Mouse (Mus musculus): ENCODE measurements around the gene Ankrd36. TPM values are rescaled to one million over a fixed set of nuclear protein-coding genes. Genes with fewer than 3 reads are reported as not detected.

Gene Ankrd36
- total RNA-seq, 2 experiments from 2014 or later, result not detected

DNA sequence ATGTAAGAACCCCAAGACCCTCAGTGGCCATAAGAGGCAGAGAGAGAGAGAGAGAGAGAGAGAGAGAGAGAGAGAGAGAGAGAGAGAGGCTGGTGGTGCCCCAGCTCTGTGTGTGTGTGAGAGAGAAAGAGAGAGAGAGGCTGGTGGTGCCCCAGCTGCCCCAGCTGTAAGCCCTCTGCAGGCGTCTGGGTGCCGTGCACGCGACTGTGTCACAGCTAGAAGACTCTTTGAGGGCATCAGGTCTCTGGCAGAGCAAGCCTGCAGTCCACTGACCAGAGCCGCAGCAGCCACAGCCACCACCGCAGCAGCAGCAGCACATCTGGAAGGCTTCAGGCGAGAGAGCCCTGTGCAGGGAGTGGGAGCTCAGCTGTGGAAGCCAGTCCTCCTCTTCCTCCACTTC is 114.8 kb downstream of the Ankrd36 start:
- no peak for DNase-seq

DNA sequence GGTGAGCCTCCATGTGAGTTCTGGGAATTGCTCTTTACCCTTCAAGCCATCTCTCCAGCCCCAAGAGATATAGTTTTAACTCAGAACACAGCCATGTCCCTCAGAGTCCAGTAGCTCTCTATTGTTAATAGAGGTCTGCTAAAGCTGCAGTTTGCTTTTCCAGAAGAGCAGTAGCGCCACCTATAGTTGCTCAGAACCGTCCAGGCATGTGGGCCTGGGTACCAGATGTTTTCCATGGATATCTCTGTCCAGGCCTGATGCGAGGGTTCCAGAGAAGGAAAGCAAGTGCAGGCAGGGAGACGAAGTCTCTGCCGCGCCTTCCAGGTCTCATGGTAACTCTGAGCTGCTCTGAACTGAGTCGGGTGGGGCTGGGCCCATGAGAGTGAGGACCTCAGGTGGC is 122.3 kb downstream of the Ankrd36 start:
- DNase-seq, result no peak

DNA sequence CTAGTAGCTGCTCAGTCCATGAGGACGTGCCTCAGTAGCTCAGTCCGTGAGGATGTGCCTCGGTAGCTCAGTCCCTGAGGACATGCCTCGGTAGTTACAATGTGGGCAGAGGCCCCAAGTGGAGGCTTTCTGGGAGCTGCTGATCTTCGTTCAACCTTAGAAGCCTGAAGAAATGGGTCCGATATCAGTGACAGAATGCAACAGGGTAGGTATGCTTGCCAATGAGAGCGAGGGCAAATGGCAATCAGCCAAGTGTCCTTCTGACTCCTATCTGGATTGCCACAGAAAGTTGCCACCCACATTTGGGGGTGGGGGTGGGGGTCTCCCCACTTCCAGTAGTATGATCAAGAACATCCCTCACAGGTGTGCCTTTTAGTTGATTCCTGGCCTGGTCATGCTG is 131.3 kb downstream of the Ankrd36 start:
- no peak for DNase-seq

DNA sequence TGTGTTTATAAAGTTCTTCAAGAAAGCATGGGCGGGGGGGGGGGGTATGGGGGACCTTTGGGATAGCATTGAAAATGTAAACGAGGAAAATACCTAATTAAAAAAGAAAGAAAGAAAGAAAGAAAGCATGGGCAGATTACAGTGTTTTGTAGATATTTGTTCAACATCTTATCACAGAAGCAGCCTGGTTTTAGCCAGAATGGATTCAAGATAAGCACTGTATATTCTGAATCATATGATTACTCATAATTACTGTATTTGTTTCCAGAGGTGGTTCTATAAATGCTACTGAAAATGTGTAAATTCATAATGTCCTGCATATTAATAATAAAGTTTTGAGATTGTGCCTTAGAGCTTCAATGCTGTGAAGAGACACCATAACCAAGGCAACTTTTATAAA is 131.8 kb downstream of the Ankrd36 start:
- DNase-seq, result no peak

DNA sequence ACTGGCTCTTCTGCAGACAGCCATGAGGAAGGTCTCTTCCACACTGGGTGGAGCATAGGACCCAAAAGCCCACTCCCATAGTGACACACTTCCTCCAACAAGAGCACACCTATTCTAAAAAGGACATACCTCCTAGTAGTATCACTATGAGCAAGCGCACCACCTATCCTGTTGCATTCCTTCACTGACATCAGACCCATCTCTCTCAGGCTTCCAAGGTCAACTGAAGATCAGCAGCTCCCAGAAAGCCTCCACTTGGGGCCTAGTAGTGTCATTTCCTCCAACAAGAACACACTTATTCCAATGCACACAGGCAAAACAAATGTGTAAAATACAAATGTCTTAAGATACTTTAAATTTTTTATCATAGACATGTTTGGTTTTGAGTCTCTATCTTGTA is 132.3 kb downstream of the Ankrd36 start:
- DNase-seq, result no peak

DNA sequence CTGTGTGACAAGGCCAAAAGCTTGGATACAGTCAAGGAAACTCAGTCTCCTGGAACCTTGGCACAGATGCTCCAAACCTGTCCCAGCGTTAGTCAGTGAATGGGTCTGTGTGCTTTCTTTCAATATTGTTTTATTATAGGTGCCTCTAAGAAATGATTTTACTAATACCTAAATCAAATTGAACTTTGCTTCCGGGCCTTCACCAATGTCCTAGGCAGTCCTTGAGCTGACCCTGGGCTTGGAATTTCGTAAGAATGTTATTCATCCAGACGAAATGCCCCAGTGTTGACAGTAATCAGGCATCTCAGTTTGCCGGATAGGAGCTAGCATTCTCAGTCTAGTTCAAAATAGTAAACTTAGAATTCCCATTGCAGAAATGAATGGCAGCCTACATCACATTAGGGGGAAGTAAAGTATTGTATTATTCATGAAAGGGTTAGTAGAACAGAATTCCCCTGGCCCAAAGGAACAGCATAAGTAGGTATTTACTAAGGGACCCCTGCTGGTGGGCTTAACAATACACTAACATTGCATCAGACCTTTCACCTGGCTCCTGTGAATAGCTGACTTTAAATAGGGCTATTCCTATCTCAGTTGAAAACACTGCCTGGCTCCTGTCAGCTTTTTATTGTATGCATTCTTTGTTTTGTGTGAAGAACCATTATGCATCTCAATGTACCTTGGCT is 132.9 kb downstream of the Ankrd36 start:
- DNase-seq, result no peak

DNA sequence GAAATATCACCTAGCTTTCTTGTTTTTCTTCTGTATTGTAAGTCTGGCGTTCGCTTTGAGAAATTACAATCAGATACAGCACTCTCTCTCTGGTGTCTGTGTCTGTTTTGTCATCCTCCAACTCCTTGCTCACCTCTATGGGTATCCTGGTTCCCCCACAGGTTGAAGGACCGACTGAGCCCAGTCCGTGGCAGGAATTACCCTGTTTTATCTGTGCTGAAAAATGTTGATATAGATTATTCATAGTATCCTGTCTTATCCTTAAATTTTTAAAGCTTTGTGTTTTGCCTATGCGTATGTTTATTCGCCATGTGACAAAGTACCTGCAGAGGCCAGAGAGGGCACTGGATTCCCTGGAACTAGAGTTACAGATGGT is 133.5 kb downstream of the Ankrd36 start:
- DNase-seq, result no peak

DNA sequence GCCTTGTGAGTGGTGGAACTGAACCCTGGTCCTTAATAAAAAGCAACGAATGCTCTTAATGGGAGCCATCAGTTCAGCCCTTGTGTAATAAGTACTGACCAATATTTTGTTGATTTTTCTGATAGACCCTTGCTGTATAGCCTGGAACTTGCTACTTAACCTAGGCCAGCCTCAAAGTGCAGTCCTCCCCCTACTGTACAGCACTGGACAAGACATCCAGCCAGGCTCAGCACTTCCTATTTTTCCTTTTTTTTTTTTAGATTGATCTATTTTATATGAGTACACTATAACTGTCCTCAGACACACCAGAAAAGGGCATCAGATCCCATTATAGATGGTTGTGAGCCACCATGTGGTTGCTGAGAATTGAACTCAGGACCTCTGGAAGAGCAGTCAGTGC is 133.9 kb downstream of the Ankrd36 start:
- DNase-seq, result no peak

DNA sequence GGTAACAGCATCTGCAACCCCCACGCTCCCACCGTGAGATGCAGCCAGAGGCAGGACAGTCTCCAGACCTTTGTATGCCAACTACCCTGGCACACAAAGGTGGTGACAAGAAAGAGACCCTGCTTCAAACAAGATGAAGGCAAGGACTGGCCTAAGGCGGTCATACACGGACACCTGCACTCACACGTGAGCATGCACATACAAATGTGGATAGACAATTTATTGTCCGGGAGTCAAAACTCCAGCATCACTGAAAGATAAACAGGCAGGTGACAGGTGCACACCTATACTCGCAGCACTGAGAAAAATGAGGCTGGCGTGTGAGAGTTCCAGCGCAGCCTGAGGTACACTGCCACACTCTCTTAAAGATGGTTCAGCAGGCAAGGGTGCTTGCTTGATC is 136.5 kb downstream of the Ankrd36 start:
- DNase-seq, result no peak

DNA sequence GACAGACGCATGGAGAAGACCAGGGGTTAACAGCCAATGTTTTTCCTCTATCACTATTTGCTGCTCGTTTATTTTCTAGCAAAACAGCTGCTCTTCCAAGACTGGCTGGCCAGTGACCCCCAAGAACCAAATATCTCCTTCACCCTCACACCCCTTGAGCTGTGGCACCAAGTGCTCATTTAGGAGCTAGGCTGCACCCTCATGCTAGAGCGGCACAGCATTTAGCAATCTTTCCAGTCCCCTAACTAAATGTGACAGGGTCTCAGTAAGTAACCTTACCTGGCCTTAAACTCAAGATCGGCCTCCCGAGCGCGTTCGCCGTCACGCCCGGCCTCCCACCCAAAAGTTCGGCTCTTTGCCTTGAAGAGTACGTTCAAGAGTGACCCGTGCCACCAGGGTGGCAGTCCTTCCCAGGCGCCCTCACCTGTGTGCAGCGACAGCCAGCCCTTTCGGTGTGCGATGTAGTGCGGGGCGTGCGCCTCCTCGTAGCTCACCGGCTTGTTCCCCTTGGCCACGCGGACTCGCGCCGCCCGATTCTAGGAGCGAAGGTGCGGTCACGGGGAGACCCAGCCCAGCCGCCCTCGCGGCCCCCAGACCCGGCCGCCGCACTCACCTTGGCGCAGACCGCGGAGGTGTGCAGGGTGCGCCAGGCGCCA is 137.5 kb downstream of the Ankrd36 start:
- no peak for DNase-seq

DNA sequence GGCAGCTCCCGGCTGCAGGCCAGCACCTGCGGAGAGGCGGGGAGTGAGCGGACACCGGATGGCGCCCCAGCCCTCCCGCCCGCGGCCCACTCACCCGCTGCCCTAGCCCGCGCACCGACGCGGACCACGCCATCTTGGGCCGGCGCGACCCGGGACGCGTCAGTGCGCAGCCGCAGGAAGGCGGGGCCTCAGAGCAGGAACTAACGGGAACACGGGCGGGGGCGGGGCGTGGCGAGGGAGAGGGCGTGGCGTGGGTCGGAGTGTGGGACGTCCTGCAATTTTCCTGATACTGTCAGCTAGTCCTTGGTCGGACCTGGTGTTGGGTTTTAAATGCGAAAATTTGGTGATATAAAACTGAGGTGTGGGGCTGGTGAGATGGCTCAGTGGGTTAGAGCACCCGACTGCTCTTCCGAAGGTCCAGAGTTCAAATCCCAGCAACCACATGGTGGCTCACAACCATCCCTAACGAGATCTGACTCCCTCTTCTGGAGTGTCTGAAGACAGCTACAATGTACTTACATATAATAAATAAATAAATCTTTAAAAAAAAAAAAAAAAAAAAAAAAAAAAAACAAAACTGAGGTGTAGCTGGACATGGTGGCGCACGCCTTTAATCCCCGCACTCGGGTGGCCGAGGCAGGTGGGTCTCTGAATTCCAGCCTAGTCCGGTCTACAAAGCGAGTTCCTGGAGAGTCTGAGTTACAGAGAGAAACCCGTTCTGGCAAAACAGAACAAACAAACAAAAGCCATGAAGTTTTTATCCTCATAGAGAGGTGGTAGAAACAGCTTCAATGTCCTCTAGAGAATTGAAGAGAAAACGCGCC is 138.3 kb downstream of the Ankrd36 start:
- peak; percentile 89 for DNase-seq

DNA sequence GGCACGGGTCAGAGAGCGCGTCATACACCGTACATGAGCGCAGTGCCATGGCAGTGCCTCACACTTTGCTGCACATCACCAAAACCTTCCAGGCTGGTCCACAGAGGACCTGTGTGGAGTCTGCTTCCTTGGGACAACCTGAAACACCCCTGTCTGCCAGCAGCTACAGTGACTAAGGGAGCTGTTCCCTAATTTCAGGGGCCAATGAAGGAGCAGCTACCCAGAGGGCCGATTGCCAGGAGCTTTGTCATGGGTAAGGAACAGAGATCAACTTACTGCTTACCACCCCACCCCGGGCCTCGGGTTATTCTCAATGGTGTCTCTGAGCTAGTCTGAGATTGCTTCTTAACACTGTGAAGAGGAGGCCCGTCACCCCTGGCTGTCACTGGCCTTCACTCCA is 145.7 kb downstream of the Ankrd36 start:
- no peak for DNase-seq

DNA sequence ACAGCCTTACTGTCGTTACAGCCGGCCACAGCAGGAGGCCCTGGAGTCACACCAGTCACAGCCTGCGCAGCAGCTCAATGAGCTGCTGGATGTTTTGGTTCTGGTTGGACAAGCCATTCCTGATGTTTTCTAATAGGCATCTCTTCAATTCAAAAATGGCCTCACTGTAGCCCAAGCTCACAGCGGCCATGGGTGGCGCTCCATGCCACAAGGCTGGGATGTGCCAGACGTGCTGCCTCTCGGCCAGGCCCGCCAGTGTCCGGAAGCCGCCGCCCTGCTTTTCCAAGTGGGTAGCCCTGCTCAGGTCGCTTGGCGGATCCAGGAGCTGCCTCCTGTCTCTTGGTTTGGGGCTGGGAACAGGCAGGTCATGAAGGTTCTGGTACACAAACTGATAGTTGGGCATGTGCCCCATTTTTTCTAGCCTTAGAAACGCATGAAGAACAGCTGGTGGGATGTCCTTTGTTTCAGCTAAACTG is 146.2 kb downstream of the Ankrd36 start, which contains the start of gene Mrps24:
TSS of gene Mrps24 (minus strand) at position 51 of the 476 bp plus-strand sequence.
- no peak for DNase-seq

DNA sequence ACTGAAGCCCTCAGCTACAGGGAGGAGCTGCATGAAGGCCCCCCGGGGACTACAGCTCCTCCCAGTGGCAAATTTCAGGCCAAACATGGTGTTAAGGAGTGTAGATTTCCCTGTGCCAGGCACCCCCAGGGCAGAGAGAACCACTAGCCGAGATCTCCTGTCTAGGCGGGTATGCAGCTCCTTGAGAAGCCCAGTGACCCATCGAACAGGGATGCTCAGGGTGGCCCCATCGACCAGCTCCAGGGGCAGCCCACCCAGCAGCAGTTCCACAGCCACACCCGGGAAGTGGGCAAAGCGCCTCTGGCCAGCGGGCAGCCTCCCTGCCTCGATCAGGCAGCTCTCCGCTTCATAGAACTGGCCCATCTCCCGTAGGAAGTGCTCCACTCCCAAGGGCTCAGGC is 146.8 kb downstream of the Ankrd36 start:
- no peak for DNase-seq

DNA sequence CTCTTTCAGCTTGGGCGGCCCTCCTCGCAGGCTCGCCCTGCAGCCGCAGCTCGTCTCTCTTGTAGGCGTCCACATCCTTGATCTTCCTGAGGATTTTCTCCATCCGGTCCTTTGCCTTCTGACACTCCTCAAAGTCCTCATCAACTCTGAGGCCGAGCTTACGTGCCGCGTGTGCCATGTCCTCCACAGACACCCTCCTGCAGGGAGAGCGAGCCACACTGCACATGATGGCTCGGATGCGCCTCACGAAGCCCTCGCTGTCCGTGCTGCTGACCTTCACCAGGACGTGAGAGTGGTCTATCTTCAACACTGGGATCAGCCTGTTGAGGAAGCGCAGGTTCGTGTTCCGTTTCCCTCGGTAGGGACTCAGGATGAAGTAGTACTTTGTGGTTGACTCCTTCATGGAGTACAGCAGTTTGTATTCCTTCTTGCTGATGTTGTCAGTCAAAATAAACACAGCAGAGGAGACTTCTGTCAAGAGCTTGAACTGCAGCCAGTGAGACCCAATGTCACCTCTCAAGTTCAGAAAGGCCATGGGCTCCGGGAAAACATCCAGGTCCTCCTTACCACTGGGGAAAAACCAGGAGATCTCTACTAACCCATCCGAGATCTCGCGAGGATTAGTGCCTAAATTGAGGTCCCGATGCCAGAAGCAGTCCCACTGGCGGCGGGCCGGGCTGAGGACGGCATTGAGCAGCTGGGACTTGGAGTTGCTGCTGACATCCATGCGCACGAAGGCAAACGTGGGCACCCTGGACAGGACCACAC is 147.6 kb downstream of the Ankrd36 start:
- DNase-seq, result no peak

DNA sequence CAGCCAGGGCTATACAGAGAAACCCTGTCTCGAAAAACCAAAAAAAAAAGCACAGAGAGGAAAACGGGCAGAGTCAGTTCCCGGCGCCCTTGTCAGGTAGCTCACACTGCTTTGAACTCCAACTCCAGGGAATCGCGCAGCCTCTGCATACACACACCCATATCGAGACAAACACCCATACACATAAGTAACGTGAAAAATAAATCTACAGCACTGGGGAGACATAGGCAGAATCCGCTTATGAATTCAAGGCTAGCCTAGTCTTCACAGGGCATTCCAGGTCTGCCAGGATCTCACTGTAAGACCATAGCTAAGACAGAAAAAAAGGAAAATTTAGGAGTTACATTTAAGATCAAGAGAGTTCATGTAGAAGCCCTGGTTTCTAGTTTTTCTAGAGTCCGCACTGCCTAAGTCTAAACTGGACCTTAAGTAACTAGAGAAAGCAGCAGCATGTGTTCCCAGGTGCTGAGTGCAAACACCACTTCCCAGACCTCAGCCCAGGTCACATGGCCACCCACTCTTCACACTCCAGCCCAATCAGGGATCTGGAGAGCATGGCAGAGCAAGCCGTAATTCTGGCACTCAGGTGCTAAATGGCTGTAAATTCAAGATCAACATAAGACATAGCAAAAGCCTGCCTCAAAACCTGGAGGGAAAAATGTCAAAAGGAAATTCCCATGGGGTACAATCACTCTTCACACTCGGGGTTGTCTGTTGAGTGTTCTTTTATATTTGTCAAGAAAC is 149.3 kb downstream of the Ankrd36 start:
- DNase-seq, result no peak

DNA sequence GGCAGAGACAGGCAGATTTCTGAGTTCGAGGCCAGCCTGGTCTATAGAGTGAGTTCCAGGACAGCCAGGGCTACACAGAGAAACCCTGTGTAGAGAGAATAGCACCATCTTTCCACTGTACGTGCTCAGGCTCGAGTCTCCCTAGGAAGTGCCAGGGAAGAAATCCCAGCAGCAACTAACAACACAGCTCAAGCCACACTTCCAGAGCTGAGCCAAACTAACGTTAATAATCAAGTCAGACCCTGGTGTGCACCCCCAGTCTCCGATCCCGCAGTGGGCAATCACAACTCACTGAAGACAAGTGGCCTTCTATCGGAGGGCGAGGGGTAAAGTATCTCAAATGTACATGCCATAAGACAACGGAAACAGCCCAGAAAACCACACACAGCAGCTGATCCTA is 160.1 kb downstream of the Ankrd36 start:
- no peak for DNase-seq

DNA sequence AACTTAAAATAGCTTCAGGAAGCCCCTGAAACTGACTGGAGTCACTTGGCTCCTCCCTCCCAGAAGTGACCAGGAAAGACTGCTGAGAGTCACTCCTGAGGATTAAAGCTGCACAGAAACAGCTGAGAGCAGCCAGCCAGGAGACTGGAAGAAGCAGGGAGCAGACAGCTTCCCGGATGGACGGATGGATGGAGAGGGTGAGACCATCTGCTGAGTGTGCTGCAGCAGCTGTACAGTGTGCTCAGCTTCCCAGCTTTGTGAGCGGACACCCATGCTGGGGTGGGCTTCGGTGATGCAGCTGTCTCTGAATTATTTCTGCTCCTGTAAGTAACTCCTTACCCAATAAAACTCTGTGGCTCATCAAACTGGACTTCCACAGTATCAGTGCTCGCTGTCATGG is 162.9 kb downstream of the Ankrd36 start:
- DNase-seq, result no peak

DNA sequence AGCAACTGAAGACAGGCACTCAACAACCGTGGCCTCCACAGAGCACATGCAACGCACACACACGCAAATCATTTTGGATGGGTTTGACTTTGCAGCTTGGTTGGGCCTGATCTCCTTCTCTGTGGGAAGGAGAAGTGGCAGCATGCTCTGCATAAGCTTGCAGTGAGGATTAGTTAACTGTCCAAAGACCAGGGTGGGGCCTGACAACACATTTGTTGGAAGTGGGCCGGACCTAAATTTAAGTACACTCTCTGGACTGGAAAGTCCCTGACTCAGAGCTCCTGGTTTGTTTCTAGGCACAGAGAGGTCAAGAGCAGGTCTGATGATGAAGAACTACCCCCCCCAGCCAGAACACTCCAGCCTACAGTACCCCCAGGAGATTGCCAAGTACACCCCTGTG is 164.8 kb downstream of the Ankrd36 start:
- peak; percentile 33 for DNase-seq

DNA sequence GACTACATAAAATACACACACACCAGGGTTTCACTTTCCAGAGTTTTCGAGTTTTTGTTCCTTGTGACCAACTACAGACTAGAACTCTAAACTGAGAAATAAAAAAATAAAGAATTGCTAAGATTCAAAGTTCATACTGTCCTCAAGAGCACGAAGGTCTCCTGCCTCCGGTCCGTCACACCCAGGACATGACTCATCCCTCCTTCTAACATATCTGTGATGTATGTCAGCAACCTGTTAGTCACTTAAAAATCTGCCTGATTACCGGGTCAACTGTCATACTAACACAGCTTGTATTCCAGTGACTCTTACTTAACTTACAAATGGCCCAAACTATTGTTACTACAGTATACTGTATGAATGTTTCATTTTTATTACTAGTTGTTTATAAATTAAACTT is 167.7 kb downstream of the Ankrd36 start:
- DNase-seq, result no peak
